Mouse (Mus musculus): ENCODE measurements around the gene H2-D1. TPM values are rescaled to one million over a fixed set of nuclear protein-coding genes. Genes with fewer than 3 reads are reported as not detected.

H2-D1 gene
- 77.6 and 83.3 TPM in 2 replicates for polyA plus RNA-seq (2014; fragmentation: Nextera tagmentation; extraction: Ambion mirVana)

DNA sequence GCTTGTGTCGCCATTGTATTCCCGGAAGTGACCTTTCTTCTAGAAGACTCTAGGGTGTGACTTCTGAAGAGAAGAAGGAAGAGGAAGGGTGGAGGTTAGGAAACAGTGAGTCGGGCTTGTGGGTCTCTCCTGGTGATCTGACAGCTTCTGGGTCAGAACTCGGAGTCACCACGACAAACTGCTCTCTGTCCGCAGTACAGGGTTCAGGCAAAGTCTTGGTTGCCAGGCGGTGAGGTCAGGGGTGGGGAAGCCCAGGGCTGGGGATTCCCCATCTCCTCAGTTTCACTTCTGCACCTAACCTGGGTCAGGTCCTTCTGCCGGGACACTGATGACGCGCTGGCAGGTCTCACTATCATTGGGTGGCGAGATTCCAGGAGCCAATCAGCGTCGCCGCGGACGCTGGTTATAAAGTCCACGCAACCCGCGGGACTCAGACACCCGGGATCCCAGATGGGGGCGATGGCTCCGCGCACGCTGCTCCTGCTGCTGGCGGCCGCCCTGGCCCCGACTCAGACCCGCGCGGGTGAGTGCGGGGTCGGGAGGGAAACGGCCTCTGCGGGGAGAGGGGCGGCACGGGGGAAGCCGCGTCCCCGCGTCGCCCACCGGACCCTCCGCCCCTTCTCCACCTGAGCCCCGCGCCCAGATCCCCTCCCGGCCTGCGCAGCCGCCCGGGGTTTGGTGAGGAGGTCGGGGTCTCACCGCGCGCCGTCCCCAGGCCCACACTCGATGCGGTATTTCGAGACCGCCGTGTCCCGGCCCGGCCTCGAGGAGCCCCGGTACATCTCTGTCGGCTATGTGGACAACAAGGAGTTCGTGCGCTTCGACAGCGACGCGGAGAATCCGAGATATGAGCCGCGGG lies at the start of gene H2-D1:
Gene H2-D1, plus strand, starts transcription at position 67 of the 859 bp plus-strand sequence.
- H3K4me3 ChIP-seq (ENCODE audit: low read depth, low read length), result peak within 1 kb of the TSS; percentile 65
- no peaks in the 10 kb centered on the region for H3K4me1 ChIP-seq (ENCODE audit: control insufficient read depth, insufficient read depth, low read length)
- no peaks in the 10 kb centered on the region for H3K27me3 ChIP-seq (ENCODE audit: control insufficient read depth, insufficient read depth, low read length)
- peak within 1 kb of the TSS; percentile 100 for H3K4me2 ChIP-seq (replicated peaks; ENCODE audit: low read depth, low read length)
- no peaks in the 10 kb centered on the region for H3K36me3 ChIP-seq (ENCODE audit: control insufficient read depth, insufficient read depth, low read length)
- WGBS, result 1% methylated on average over 72 of the region's 73 CpGs
- H3K9ac ChIP-seq (replicated peaks; ENCODE audit: low read depth, low read length), result peak within 1 kb of the TSS; percentile 38; the same call in 1 of the 2 replicates
- peak; percentile 91 for ATAC-seq (ENCODE audit: insufficient number of reproducible peaks, insufficient read depth, low FRiP score, low read depth)
- no peak within 1 kb of the TSS for H3K27ac ChIP-seq (ENCODE audit: low read length)
- no peaks in the 10 kb centered on the region for H3K9me3 ChIP-seq (ENCODE audit: control insufficient read depth, low read depth, low read length)

DNA sequence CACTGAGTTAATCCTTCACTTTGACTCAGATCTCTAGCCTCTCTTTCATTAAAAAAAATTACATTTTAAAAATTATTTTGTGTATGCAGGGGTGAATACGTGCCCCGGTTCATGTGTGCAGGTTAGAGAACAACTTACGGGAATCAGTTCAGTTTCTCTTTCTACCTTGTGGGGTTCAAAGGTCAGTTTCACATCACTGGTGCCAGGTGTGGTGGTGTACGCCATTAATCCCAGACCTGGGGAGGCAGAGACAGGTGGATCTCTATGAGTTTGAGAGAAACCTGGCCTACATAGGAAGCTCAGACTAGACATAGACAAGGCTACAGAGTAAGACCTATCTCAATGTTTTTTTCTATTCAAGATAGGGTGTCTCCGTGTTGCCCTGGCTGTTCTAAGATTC lies 49.5 kb upstream of the H2-D1 start:
- no peak overlapping the region for H3K4me2 ChIP-seq (replicated peaks; ENCODE audit: low read depth, low read length)
- H3K27me3 ChIP-seq (ENCODE audit: control insufficient read depth, insufficient read depth, low read length), result no peaks in the 10 kb centered on the region
- no peak overlapping the region for H3K9ac ChIP-seq (replicated peaks; ENCODE audit: low read depth, low read length)
- no peaks in the 10 kb centered on the region for H3K9me3 ChIP-seq (ENCODE audit: control insufficient read depth, low read depth, low read length)
- H3K27ac ChIP-seq (ENCODE audit: low read length), result no peak overlapping the region
- ATAC-seq (ENCODE audit: insufficient number of reproducible peaks, insufficient read depth, low FRiP score, low read depth), result no peak
- no peak overlapping the region for H3K4me3 ChIP-seq (ENCODE audit: low read depth, low read length)
- no peaks in the 10 kb centered on the region for H3K36me3 ChIP-seq (ENCODE audit: control insufficient read depth, insufficient read depth, low read length)
- H3K4me1 ChIP-seq (ENCODE audit: control insufficient read depth, insufficient read depth, low read length), result no peaks in the 10 kb centered on the region
- WGBS, result 89% methylated on average over 5 of the region's 5 CpGs

DNA sequence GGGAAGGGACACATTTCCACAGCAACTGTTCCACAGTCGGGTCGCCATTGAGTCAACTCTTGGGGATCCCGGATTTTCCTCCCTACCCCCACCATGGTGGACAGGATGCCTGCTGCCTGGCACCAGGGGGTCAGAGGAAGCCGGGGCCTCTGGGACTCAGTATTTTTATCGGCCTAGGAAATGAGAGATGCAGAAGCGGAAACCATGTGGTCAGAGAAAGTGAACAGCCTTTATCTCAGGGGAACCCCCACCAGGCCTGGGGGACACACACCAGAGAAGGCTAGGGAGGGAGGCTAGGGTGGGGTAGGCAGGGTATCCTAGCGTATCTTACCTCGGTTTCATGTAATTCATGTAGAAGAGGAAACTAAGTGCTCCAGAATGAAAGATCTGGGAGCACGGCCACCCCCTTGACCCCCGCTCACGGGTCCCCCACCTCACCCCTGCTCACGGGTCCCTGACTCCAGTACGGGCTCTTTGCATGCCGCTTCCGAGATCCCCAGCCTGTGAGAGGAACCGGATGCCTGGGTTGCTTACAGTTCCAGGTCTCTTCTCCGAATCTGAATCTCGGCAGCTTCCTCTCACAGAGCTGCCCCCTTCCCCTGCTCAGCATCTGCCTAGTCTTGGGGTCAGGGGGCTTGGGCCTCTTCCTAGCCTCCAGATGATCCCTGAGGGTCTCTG lies 43.9 kb upstream of the H2-D1 start:
- Histone ChIP-seq H3K27ac (ENCODE audit: low read length) (peak overlapping the region; percentile 58; the same call in 1 of the 2 replicates), H3K9ac (replicated peaks; ENCODE audit: low read depth, low read length) (no peak overlapping the region), H3K4me1 (ENCODE audit: control insufficient read depth, insufficient read depth, low read length) (peaks cover 3% of the 10 kb centered on the region; the same call in 1 of the 2 replicates), H3K36me3 (ENCODE audit: control insufficient read depth, insufficient read depth, low read length) (peaks cover 4% of the 10 kb centered on the region), H3K27me3 (ENCODE audit: control insufficient read depth, insufficient read depth, low read length) (no peaks in the 10 kb centered on the region), H3K4me2 (replicated peaks; ENCODE audit: low read depth, low read length) (no peak overlapping the region), H3K4me3 (ENCODE audit: low read depth, low read length) (no peak overlapping the region), H3K9me3 (ENCODE audit: control insufficient read depth, low read depth, low read length) (no peaks in the 10 kb centered on the region)
- 77% methylated on average over 18 of the region's 18 CpGs for WGBS
- ATAC-seq (ENCODE audit: insufficient number of reproducible peaks, insufficient read depth, low FRiP score, low read depth), result no peak

DNA sequence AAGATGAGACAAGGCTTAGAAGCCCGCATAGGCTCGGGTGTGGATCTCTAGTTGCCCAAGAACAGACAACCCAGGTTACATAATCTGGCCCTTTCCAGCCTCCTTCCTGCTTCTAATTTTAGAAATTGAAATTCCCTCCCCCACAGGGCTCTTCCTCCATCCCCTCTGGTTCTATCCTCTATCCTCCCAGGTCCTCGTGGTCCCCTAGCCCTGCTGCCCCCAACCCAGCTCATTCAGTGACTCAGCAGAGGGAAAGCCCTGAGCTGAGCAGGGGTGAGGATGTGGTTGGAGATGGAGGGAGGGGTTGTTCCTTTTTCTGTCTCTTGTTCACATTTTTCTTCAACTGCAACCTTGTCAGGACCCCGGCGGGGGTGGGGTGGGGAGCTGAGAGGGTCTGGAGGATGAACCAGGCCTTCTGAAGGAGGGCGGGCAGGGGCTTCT lies 42.9 kb upstream of the H2-D1 start:
- H3K9me3 ChIP-seq (ENCODE audit: control insufficient read depth, low read depth, low read length), result no peaks in the 10 kb centered on the region
- H3K4me3 ChIP-seq (ENCODE audit: low read depth, low read length), result no peak overlapping the region
- H3K4me2 ChIP-seq (replicated peaks; ENCODE audit: low read depth, low read length), result no peak overlapping the region
- no peak overlapping the region for H3K9ac ChIP-seq (replicated peaks; ENCODE audit: low read depth, low read length)
- no peaks in the 10 kb centered on the region for H3K27me3 ChIP-seq (ENCODE audit: control insufficient read depth, insufficient read depth, low read length)
- ATAC-seq (ENCODE audit: insufficient number of reproducible peaks, insufficient read depth, low FRiP score, low read depth), result no peak
- WGBS, result 71% methylated on average over 6 of the region's 6 CpGs
- H3K4me1 ChIP-seq (ENCODE audit: control insufficient read depth, insufficient read depth, low read length), result peaks cover 3% of the 10 kb centered on the region; the same call in 1 of the 2 replicates
- peaks cover 4% of the 10 kb centered on the region for H3K36me3 ChIP-seq (ENCODE audit: control insufficient read depth, insufficient read depth, low read length)
- no peak overlapping the region; the same call in 1 of the 2 replicates for H3K27ac ChIP-seq (ENCODE audit: low read length)

DNA sequence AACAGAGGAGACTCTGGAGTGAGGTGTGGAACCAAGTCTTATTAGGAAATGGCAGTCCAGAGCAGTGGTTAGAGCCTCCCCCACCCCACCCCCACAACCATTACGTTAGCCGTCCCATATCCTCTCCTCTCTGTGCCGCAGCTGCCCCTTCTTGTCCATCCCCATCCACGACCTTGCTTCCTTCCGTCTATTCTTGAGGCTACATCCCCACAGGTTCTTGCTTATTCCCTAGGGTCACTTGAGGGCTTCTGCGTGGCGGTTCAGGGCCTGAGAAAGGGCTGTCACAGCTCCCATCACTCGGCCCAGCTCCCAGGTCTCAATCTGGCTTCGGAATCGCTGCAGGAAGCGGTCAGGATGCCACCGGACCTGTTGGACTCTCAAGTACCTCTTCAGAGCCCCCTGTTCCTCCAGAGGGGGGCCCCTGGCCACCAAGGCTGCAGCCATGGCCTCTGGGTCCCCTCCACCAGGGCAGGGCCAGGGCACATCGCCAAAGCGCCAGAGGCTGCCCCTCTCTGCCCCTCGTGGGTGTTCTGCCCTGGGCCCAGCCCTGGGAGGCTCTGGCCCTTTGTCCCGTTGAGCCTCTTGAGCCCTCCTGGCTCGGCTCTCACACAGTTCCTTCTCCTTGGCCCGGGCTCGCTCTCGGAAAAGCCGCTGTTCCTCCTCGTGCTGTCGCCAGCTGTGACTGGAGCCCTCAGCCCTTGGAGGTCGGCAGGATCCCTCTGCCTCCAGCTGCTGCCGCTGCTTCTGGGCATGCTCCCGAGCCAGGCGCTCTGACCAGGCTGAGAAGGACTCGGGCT lies 42.2 kb upstream of the H2-D1 start, which contains the start of gene Gm16181:
Gene Gm16181, plus strand, starts transcription at position 679 of the 797 bp plus-strand sequence.
- H3K4me2 ChIP-seq (replicated peaks; ENCODE audit: low read depth, low read length), result no peak within 1 kb of the TSS
- peaks cover 7% of the 10 kb centered on the region for H3K36me3 ChIP-seq (ENCODE audit: control insufficient read depth, insufficient read depth, low read length)
- H3K4me3 ChIP-seq (ENCODE audit: low read depth, low read length), result no peak within 1 kb of the TSS
- peaks cover 3% of the 10 kb centered on the region; the same call in 1 of the 2 replicates for H3K4me1 ChIP-seq (ENCODE audit: control insufficient read depth, insufficient read depth, low read length)
- 73% methylated on average over 28 of the region's 28 CpGs for WGBS
- H3K9ac ChIP-seq (replicated peaks; ENCODE audit: low read depth, low read length), result no peak within 1 kb of the TSS
- 0 out of 2 replicates have a peak, but pooled peaks have one; percentile 54 for ATAC-seq (ENCODE audit: insufficient number of reproducible peaks, insufficient read depth, low FRiP score, low read depth)
- H3K27ac ChIP-seq (ENCODE audit: low read length), result peak within 1 kb of the TSS; percentile 64; the same call in 1 of the 2 replicates
- no peaks in the 10 kb centered on the region for H3K27me3 ChIP-seq (ENCODE audit: control insufficient read depth, insufficient read depth, low read length)
- no peaks in the 10 kb centered on the region for H3K9me3 ChIP-seq (ENCODE audit: control insufficient read depth, low read depth, low read length)

DNA sequence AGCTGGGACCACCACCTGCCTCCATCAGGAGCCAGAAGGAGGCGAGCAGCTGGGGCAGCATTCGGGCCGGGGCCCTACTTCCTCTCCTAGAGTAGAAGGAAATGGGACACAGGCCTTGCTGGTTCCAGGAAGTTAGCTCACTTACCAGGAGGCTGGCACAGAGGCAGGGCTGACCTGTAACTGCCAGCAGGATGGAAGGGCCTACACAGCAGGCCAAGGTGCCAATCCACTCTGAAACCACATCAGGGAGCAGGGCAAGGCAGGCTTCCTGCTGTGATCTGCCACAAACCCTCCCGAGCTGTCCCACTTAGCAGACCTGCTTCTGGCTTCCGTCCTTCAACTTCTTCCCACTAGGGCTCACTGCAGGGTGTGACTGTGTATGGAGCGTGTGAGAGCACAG lies 40.2 kb upstream of the H2-D1 start:
- H3K36me3 ChIP-seq (ENCODE audit: control insufficient read depth, insufficient read depth, low read length), result peaks cover 8% of the 10 kb centered on the region
- H3K9me3 ChIP-seq (ENCODE audit: control insufficient read depth, low read depth, low read length), result no peaks in the 10 kb centered on the region
- peaks cover 3% of the 10 kb centered on the region; the same call in 1 of the 2 replicates for H3K4me1 ChIP-seq (ENCODE audit: control insufficient read depth, insufficient read depth, low read length)
- H3K27me3 ChIP-seq (ENCODE audit: control insufficient read depth, insufficient read depth, low read length), result no peaks in the 10 kb centered on the region
- H3K9ac ChIP-seq (replicated peaks; ENCODE audit: low read depth, low read length), result no peak overlapping the region
- no peak overlapping the region for H3K4me3 ChIP-seq (ENCODE audit: low read depth, low read length)
- peak overlapping the region; percentile 48; the same call in 1 of the 2 replicates for H3K27ac ChIP-seq (ENCODE audit: low read length)
- no peak for ATAC-seq (ENCODE audit: insufficient number of reproducible peaks, insufficient read depth, low FRiP score, low read depth)
- WGBS, result 61% methylated on average over 6 of the region's 6 CpGs
- H3K4me2 ChIP-seq (replicated peaks; ENCODE audit: low read depth, low read length), result no peak overlapping the region

DNA sequence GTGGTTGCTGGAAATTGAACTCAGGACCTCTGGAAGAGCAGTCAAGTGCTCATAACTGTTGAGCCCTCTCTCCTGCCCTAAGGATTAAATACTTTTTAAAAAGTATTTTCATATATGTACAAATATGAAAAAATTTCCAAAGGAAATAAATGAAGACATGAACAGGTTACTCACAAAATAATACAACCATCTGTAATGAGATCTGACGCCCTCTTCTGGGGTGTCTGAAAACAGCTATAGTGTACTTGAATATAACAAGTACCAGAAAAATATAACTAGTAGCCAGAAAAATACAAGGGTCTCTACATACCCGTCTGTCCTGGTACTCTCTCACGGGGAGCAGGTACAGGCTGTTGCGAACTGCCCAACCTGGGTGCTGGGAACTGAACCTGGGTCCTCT lies 37.9 kb upstream of the H2-D1 start:
- no peaks in the 10 kb centered on the region for H3K9me3 ChIP-seq (ENCODE audit: control insufficient read depth, low read depth, low read length)
- no peak overlapping the region for H3K27ac ChIP-seq (ENCODE audit: low read length)
- peaks cover 10% of the 10 kb centered on the region for H3K36me3 ChIP-seq (ENCODE audit: control insufficient read depth, insufficient read depth, low read length)
- no peak overlapping the region for H3K4me2 ChIP-seq (replicated peaks; ENCODE audit: low read depth, low read length)
- H3K4me3 ChIP-seq (ENCODE audit: low read depth, low read length), result no peak overlapping the region
- peaks cover 10% of the 10 kb centered on the region; the same call in 1 of the 2 replicates for H3K4me1 ChIP-seq (ENCODE audit: control insufficient read depth, insufficient read depth, low read length)
- ATAC-seq (ENCODE audit: insufficient number of reproducible peaks, insufficient read depth, low FRiP score, low read depth), result no peak
- H3K9ac ChIP-seq (replicated peaks; ENCODE audit: low read depth, low read length), result no peak overlapping the region
- 89% methylated on average over 4 of the region's 4 CpGs for WGBS
- no peaks in the 10 kb centered on the region for H3K27me3 ChIP-seq (ENCODE audit: control insufficient read depth, insufficient read depth, low read length)

DNA sequence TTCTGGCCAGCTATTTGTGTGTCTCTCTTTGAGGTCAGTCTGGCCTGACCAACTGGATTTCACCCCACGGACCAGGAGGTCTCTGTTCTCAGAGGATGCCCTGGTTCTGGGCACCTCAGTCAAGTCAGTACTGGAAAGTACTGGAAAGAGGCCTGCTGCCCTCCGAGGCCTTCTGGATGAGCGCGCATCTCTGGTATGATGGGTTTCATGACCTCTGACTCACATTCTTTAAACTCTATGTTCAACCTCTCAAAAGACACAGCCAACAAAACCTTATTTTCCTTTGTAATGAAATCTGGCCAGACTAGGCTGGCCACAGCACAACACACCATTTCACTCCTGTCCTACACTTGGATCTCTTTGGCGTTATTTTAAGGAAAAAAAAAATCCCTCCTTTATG lies 37.1 kb upstream of the H2-D1 start:
- no peak overlapping the region for H3K4me2 ChIP-seq (replicated peaks; ENCODE audit: low read depth, low read length)
- no peak for ATAC-seq (ENCODE audit: insufficient number of reproducible peaks, insufficient read depth, low FRiP score, low read depth)
- H3K4me3 ChIP-seq (ENCODE audit: low read depth, low read length), result no peak overlapping the region
- no peaks in the 10 kb centered on the region for H3K9me3 ChIP-seq (ENCODE audit: control insufficient read depth, low read depth, low read length)
- H3K27ac ChIP-seq (ENCODE audit: low read length), result no peak overlapping the region
- H3K27me3 ChIP-seq (ENCODE audit: control insufficient read depth, insufficient read depth, low read length), result no peaks in the 10 kb centered on the region
- WGBS, result 86% methylated on average over 5 of the region's 5 CpGs
- H3K4me1 ChIP-seq (ENCODE audit: control insufficient read depth, insufficient read depth, low read length), result peaks cover 10% of the 10 kb centered on the region; the same call in 1 of the 2 replicates
- no peak overlapping the region for H3K9ac ChIP-seq (replicated peaks; ENCODE audit: low read depth, low read length)
- H3K36me3 ChIP-seq (ENCODE audit: control insufficient read depth, insufficient read depth, low read length), result peaks cover 7% of the 10 kb centered on the region
